Mouse (Mus musculus): ENCODE measurements around the gene Hadh. TPM values are rescaled to one million over a fixed set of nuclear protein-coding genes. Genes with fewer than 3 reads are reported as not detected.

Gene Hadh
- polyA plus RNA-seq, 1 experiment from 2014 or later = 112 TPM

GRCm38 (mm10) chr3:131265516-131265915 is 6.4 kb downstream of the Hadh start:
- WGBS = 86% methylated on average over 8 of the region's 8 CpGs
- Histone ChIP-seq H3K27ac (replicated peaks; ENCODE audit: low read depth, low read length) (no peak overlapping the region), H3K4me3 (ENCODE audit: low read depth, low read length) (no peak overlapping the region), H3K9me3 (ENCODE audit: control insufficient read depth, low read length) (peaks cover 8% of the 10 kb centered on the region), H3K27me3 (replicated peaks; ENCODE audit: control insufficient read depth, insufficient read depth, low read length) (no peaks in the 10 kb centered on the region), H3K9ac (ENCODE audit: low read depth, low read length) (no peak overlapping the region), H3K4me1 (ENCODE audit: control insufficient read depth, insufficient read depth, low read length) (peaks cover 7% of the 10 kb centered on the region; the same call in 1 of the 2 replicates), H3K36me3 (ENCODE audit: control insufficient read depth, insufficient read depth, low read length) (peaks cover 40% of the 10 kb centered on the region), H3K4me2 (ENCODE audit: low read depth, low read length) (no peak overlapping the region)
- DNase-seq (ENCODE audit: low spot score) = no peak
- ATAC-seq (ENCODE audit: low read depth) = no peak

DNA sequence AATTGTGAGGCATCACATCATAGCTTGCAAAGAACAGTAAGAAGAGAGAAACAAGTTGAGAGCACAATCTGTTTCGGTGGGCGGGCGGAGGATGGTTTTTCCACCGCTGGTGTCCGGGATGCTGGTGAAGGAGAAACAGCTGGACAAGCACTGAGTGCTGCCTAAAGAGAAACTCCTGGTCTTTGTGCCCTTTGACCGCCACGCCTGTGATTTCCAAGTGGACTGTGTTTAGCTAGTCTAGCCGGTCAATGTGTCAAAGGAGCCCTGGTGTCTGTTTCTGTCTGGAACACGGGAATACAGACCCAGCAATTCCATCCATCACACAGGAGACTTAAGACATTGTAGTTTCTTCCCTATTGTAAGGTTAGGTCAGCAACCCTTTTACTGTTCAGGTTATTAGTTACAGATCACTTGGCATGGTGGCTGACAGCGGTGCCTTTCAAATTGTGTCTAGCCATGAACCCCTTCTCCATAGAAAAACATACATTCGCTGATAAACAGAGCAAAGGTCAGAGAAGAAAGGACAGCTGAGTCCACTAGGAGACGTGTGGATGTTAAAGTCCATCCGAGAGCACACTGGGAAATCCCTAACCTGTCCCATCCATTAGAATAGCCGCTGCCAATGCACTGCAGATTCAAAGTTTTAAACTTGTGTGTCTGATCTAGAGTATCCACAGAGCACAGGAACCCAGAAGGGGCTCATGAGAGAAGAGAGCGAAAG is 8.0 kb downstream of the Hadh start:
- H3K4me3 ChIP-seq (ENCODE audit: low read depth, low read length) = no peak overlapping the region
- H3K27me3 ChIP-seq (replicated peaks; ENCODE audit: control insufficient read depth, insufficient read depth, low read length) = no peaks in the 10 kb centered on the region
- H3K36me3 ChIP-seq (ENCODE audit: control insufficient read depth, insufficient read depth, low read length) = peaks cover 40% of the 10 kb centered on the region
- 77% methylated on average over 15 of the region's 15 CpGs for WGBS
- H3K27ac ChIP-seq (replicated peaks; ENCODE audit: low read depth, low read length) = no peak overlapping the region
- no peaks in the 10 kb centered on the region for H3K4me1 ChIP-seq (ENCODE audit: control insufficient read depth, insufficient read depth, low read length)
- ATAC-seq (ENCODE audit: low read depth) (no peak), DNase-seq (ENCODE audit: low spot score) (no peak)
- H3K9ac ChIP-seq (ENCODE audit: low read depth, low read length) = no peak overlapping the region
- peaks cover 8% of the 10 kb centered on the region for H3K9me3 ChIP-seq (ENCODE audit: control insufficient read depth, low read length)
- no peak overlapping the region for H3K4me2 ChIP-seq (ENCODE audit: low read depth, low read length)

- no peak overlapping the region for H3K4me3 ChIP-seq (ENCODE audit: low read depth, low read length)
- DNase-seq (ENCODE audit: low spot score) (no peak), ATAC-seq (ENCODE audit: low read depth) (no peak)
- H3K27me3 ChIP-seq (replicated peaks; ENCODE audit: control insufficient read depth, insufficient read depth, low read length) = no peaks in the 10 kb centered on the region
- H3K27ac ChIP-seq (replicated peaks; ENCODE audit: low read depth, low read length) = no peak overlapping the region
- 96% methylated on average over 6 of the region's 6 CpGs for WGBS
- H3K9ac ChIP-seq (ENCODE audit: low read depth, low read length) = no peak overlapping the region
- H3K9me3 ChIP-seq (ENCODE audit: control insufficient read depth, low read length) = peaks cover 8% of the 10 kb centered on the region
- no peak overlapping the region for H3K4me2 ChIP-seq (ENCODE audit: low read depth, low read length)
- H3K4me1 ChIP-seq (ENCODE audit: control insufficient read depth, insufficient read depth, low read length) = no peaks in the 10 kb centered on the region
- H3K36me3 ChIP-seq (ENCODE audit: control insufficient read depth, insufficient read depth, low read length) = peaks cover 35% of the 10 kb centered on the region
Observed at GRCm38 (mm10) chr3:131260418-131260817, 11.5 kb downstream of the Hadh start.

GRCm38 (mm10) chr3:131259392-131259965 is 12.4 kb downstream of the Hadh start:
- Histone ChIP-seq H3K9ac (ENCODE audit: low read depth, low read length) (no peak overlapping the region), H3K27me3 (replicated peaks; ENCODE audit: control insufficient read depth, insufficient read depth, low read length) (no peaks in the 10 kb centered on the region), H3K4me1 (ENCODE audit: control insufficient read depth, insufficient read depth, low read length) (no peaks in the 10 kb centered on the region), H3K36me3 (ENCODE audit: control insufficient read depth, insufficient read depth, low read length) (peaks cover 32% of the 10 kb centered on the region), H3K4me3 (ENCODE audit: low read depth, low read length) (no peak overlapping the region), H3K4me2 (ENCODE audit: low read depth, low read length) (no peak overlapping the region), H3K27ac (replicated peaks; ENCODE audit: low read depth, low read length) (no peak overlapping the region), H3K9me3 (ENCODE audit: control insufficient read depth, low read length) (peaks cover 8% of the 10 kb centered on the region)
- DNase-seq (ENCODE audit: low spot score) (no peak), ATAC-seq (ENCODE audit: low read depth) (no peak)
- WGBS = 85% methylated on average over 9 of the region's 9 CpGs

GRCm38 (mm10) chr3:131258921-131259320 is 13.0 kb downstream of the Hadh start:
- Histone ChIP-seq H3K4me2 (ENCODE audit: low read depth, low read length) (no peak overlapping the region), H3K9me3 (ENCODE audit: control insufficient read depth, low read length) (peaks cover 8% of the 10 kb centered on the region), H3K36me3 (ENCODE audit: control insufficient read depth, insufficient read depth, low read length) (peaks cover 27% of the 10 kb centered on the region), H3K4me3 (ENCODE audit: low read depth, low read length) (no peak overlapping the region), H3K9ac (ENCODE audit: low read depth, low read length) (no peak overlapping the region), H3K27me3 (replicated peaks; ENCODE audit: control insufficient read depth, insufficient read depth, low read length) (no peaks in the 10 kb centered on the region), H3K4me1 (ENCODE audit: control insufficient read depth, insufficient read depth, low read length) (no peaks in the 10 kb centered on the region), H3K27ac (replicated peaks; ENCODE audit: low read depth, low read length) (no peak overlapping the region)
- DNase-seq (ENCODE audit: low spot score) = no peak
- 87% methylated on average over 3 of the region's 3 CpGs for WGBS
- no peak for ATAC-seq (ENCODE audit: low read depth)

DNA sequence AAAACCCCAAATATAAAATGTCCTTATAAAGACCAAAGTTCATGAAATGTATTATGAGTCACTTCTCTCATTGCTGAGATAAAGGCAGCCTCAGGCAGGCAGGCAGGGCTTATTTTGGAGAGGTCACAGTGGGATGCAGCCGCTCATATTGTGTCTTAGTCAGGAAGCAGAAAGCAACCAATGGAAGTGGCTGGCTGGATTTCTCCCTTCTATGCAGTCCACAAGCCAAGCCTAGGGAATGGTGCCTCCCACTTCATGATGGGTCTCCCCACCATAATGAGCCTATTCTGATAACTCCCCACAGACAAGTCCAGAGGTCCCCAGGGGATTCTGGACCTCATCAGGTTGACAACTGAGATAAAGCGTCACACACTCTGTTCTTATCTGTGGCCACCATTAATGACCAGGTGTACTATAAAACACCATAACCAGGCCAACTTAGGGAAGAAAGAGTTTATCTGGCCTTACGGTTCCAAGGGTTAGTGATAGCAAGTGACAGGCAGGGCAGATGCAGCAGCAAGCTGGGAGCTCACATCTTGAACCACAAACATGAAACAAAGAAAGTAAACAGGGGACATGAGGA is 16.4 kb downstream of the Hadh start:
- no peak overlapping the region for H3K4me3 ChIP-seq (ENCODE audit: low read depth, low read length)
- DNase-seq (ENCODE audit: low spot score) (no peak), ATAC-seq (ENCODE audit: low read depth) (no peak)
- H3K36me3 ChIP-seq (ENCODE audit: control insufficient read depth, insufficient read depth, low read length) = peaks cover 4% of the 10 kb centered on the region; the same call in 1 of the 2 replicates
- H3K27me3 ChIP-seq (replicated peaks; ENCODE audit: control insufficient read depth, insufficient read depth, low read length) = no peaks in the 10 kb centered on the region
- H3K4me2 ChIP-seq (ENCODE audit: low read depth, low read length) = no peak overlapping the region
- H3K27ac ChIP-seq (replicated peaks; ENCODE audit: low read depth, low read length) = no peak overlapping the region
- no peak overlapping the region for H3K9ac ChIP-seq (ENCODE audit: low read depth, low read length)
- 94% methylated on average over 3 of the region's 3 CpGs for WGBS
- peaks cover 5% of the 10 kb centered on the region; the same call in 1 of the 2 replicates for H3K9me3 ChIP-seq (ENCODE audit: control insufficient read depth, low read length)
- no peaks in the 10 kb centered on the region for H3K4me1 ChIP-seq (ENCODE audit: control insufficient read depth, insufficient read depth, low read length)

DNA sequence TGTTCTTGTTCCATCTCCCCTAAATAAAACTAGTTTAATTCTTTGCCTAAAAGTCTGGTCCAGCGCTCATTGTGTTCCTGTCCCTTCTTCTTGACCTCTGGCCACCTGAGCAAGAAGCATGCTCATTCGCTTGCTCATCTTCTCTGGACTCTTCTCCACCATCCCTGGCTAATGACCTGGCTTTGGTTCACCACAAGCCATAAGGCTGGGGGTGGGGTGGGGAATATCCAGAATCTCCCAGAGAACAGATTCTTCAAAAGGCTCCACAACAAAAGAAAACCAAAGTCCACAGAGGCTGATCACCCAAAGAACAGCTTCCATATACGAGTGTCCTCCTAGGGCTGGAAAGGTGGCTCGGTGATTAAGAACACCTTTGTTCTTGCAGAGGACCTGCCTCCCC is 16.9 kb downstream of the Hadh start:
- Histone ChIP-seq H3K27me3 (replicated peaks; ENCODE audit: control insufficient read depth, insufficient read depth, low read length) (no peaks in the 10 kb centered on the region), H3K4me3 (ENCODE audit: low read depth, low read length) (no peak overlapping the region), H3K4me2 (ENCODE audit: low read depth, low read length) (no peak overlapping the region), H3K4me1 (ENCODE audit: control insufficient read depth, insufficient read depth, low read length) (no peaks in the 10 kb centered on the region), H3K27ac (replicated peaks; ENCODE audit: low read depth, low read length) (no peak overlapping the region), H3K36me3 (ENCODE audit: control insufficient read depth, insufficient read depth, low read length) (peaks cover 4% of the 10 kb centered on the region; the same call in 1 of the 2 replicates), H3K9me3 (ENCODE audit: control insufficient read depth, low read length) (peaks cover 5% of the 10 kb centered on the region; the same call in 1 of the 2 replicates), H3K9ac (ENCODE audit: low read depth, low read length) (no peak overlapping the region)
- WGBS = 94% methylated on average over 4 of the region's 4 CpGs
- DNase-seq (ENCODE audit: low spot score) = no peak
- ATAC-seq (ENCODE audit: low read depth) = no peak

- Histone ChIP-seq H3K4me1 (ENCODE audit: control insufficient read depth, insufficient read depth, low read length) (no peaks in the 10 kb centered on the region), H3K27ac (replicated peaks; ENCODE audit: low read depth, low read length) (no peak overlapping the region), H3K9ac (ENCODE audit: low read depth, low read length) (no peak overlapping the region), H3K9me3 (ENCODE audit: control insufficient read depth, low read length) (peaks cover 5% of the 10 kb centered on the region; the same call in 1 of the 2 replicates), H3K4me3 (ENCODE audit: low read depth, low read length) (no peak overlapping the region), H3K36me3 (ENCODE audit: control insufficient read depth, insufficient read depth, low read length) (peaks cover 31% of the 10 kb centered on the region), H3K4me2 (ENCODE audit: low read depth, low read length) (no peak overlapping the region), H3K27me3 (replicated peaks; ENCODE audit: control insufficient read depth, insufficient read depth, low read length) (no peaks in the 10 kb centered on the region)
- ATAC-seq (ENCODE audit: low read depth) (no peak), DNase-seq (ENCODE audit: low spot score) (no peak)
- 83% methylated on average over 7 of the region's 7 CpGs for WGBS
Observed at GRCm38 (mm10) chr3:131251601-131252000, 20.3 kb downstream of the Hadh start.
